Mouse (Mus musculus) forebrain, embryonic 11.5 days (tissue): ENCODE data around the gene Acvrl1. TPM values are rescaled to one million over a fixed set of nuclear protein-coding genes. Genes with fewer than 3 reads are reported as not detected.
"Not testable (repeated sequence)": the region's sequence is repeated elsewhere in the genome, so short reads cannot be mapped to it uniquely, and the experiment has no call there.

Experiments used
- ATAC-seq: fragments of 200-750 bp; cut with Nextera tagmentation; replicated peaks from 2 replicates; pipeline ENCODE4 v1.8.0; 2017; ENCODE audit warnings: moderate TSS enrichment; ENCODE audit not compliant: low FRiP score
- DNase-seq: peaks from one replicate; pipeline ENCODE4 v3.0.0-alpha.2; 2017; ENCODE audit warnings: low spot score
- H3K27ac ChIP-seq: fragments of 300-500 bp; sonication (generic); 2 replicates; pipeline ENCODE4 v1.5.1; 2014; ENCODE audit warnings: low read depth, low read length
- H3K27me3 ChIP-seq: fragments of 300-500 bp; sonication (generic); 2 replicates; pipeline ENCODE4 v1.6.1; 2014; ENCODE audit warnings: mild to moderate bottlenecking, low read length, mixed read lengths; ENCODE audit not compliant: control insufficient read depth, insufficient read depth
- H3K36me3 ChIP-seq: fragments of 300-500 bp; sonication (generic); 2 replicates; pipeline ENCODE4 v1.6.1; 2014; ENCODE audit warnings: mild to moderate bottlenecking, low read length, moderate library complexity, mixed read lengths; ENCODE audit not compliant: control insufficient read depth, insufficient read depth
- H3K4me1 ChIP-seq: fragments of 300-500 bp; sonication (generic); replicated peaks from 2 replicates; pipeline ENCODE4 v1.6.1; 2014; ENCODE audit warnings: low read length, mixed read lengths; ENCODE audit not compliant: control insufficient read depth, insufficient read depth
- H3K4me2 ChIP-seq: fragments of 300-500 bp; sonication (generic); 2 replicates; pipeline ENCODE4 v1.6.1; 2014; ENCODE audit warnings: low read depth, mild to moderate bottlenecking, low read length, moderate library complexity, mixed read lengths; ENCODE audit not compliant: severe bottlenecking
- H3K4me3 ChIP-seq: fragments of 300-500 bp; sonication (generic); 2 replicates; pipeline ENCODE4 v1.5.1; 2014; ENCODE audit warnings: low read depth, low read length
- H3K9ac ChIP-seq: fragments of 300-500 bp; sonication (generic); 2 replicates; pipeline ENCODE4 v1.6.1; 2014; ENCODE audit warnings: low read length
- H3K9me3 ChIP-seq: fragments of 300-500 bp; sonication (generic); 2 replicates; pipeline ENCODE4 v1.6.1; 2016; ENCODE audit warnings: low read length, mixed read lengths; ENCODE audit not compliant: control insufficient read depth
- WGBS: fragments of 180-500 bp; shearing (Covaris S2); extraction: QIAGEN DNeasy Blood & Tissue Kit; methylation state at CpG from one replicate; pipeline ENCODE4 v1.1.7; 2014; 5-methylcytosine and 5-hydroxymethylcytosine counted together
- polyA plus RNA-seq: library from polyadenylated mRNA; unstranded; fragments of >200 nt; fragmentation: Nextera tagmentation; extraction: Ambion mirVana; gene quantifications from 2 replicates; pipeline ENCODE4 v1.2.1, GENCODE M21; 2014

Acvrl1 gene
- polyA plus RNA-seq, 1 experiment from 2014 or later = 7.2 TPM

- 78% methylated on average over 3 of the region's 3 CpGs for WGBS
- H3K27me3 ChIP-seq = no peaks in the 10 kb centered on the region
Measured at GRCm38 (mm10) chr15:101100996-101101395, 27.3 kb upstream of the Acvrl1 start.

GRCm38 (mm10) chr15:101103605-101104304, 24.6 kb upstream of the Acvrl1 start:
- DNase-seq (no peak), ATAC-seq (no peak)
- Histone ChIP-seq H3K27ac (no peak overlapping the region), H3K9me3 (no peaks in the 10 kb centered on the region), H3K27me3 (no peaks in the 10 kb centered on the region), H3K4me3 (no peak overlapping the region), H3K36me3 (no peaks in the 10 kb centered on the region), H3K4me1 (peaks cover 2% of the 10 kb centered on the region; the same call in 1 of the 2 replicates), H3K4me2 (no peak overlapping the region), H3K9ac (no peak overlapping the region)
- WGBS = 84% methylated on average over 9 of the region's 9 CpGs

More at GRCm38 (mm10) chr15:101100996-101101395, 27.3 kb upstream of the Acvrl1 start:
- H3K27ac ChIP-seq = no peak overlapping the region
- DNase-seq (no peak), ATAC-seq (no peak)
- peaks cover 10% of the 10 kb centered on the region for H3K4me1 ChIP-seq
- no peaks in the 10 kb centered on the region for H3K9me3 ChIP-seq
- H3K36me3 ChIP-seq = no peaks in the 10 kb centered on the region
- H3K4me3 ChIP-seq = no peak overlapping the region
- H3K4me2 ChIP-seq = no peak overlapping the region
- no peak overlapping the region for H3K9ac ChIP-seq

- Histone ChIP-seq H3K4me3 (no peak overlapping the region), H3K9ac (no peak overlapping the region), H3K9me3 (no peaks in the 10 kb centered on the region), H3K27me3 (no peaks in the 10 kb centered on the region), H3K36me3 (no peaks in the 10 kb centered on the region), H3K4me2 (no peak overlapping the region), H3K4me1 (peaks cover 2% of the 10 kb centered on the region; the same call in 1 of the 2 replicates), H3K27ac (no peak overlapping the region)
- WGBS = 17% methylated on average over 12 of the region's 12 CpGs
- ATAC-seq = peak; percentile 55; the same call in 1 of the 2 replicates
- peak; percentile 87 for DNase-seq
Measured at GRCm38 (mm10) chr15:101105496-101105994, 22.8 kb upstream of the Acvrl1 start.

GRCm38 (mm10) chr15:101106011-101106410, 22.3 kb upstream of the Acvrl1 start:
- H3K36me3 ChIP-seq = no peaks in the 10 kb centered on the region
- 87% methylated on average over 10 of the region's 10 CpGs for WGBS
- H3K27me3 ChIP-seq = no peaks in the 10 kb centered on the region
- DNase-seq (no peak), ATAC-seq (no peak)
- no peaks in the 10 kb centered on the region for H3K9me3 ChIP-seq
- no peak overlapping the region for H3K4me3 ChIP-seq
- no peak overlapping the region for H3K9ac ChIP-seq
- H3K4me2 ChIP-seq = no peak overlapping the region
- H3K27ac ChIP-seq = no peak overlapping the region
- peaks cover 2% of the 10 kb centered on the region; the same call in 1 of the 2 replicates for H3K4me1 ChIP-seq

- ATAC-seq (no peak), DNase-seq (no peak)
- H3K9me3 ChIP-seq = no peaks in the 10 kb centered on the region
- H3K4me3 ChIP-seq = no peak overlapping the region
- no peaks in the 10 kb centered on the region for H3K27me3 ChIP-seq
- no peak overlapping the region for H3K9ac ChIP-seq
- no peak overlapping the region for H3K4me2 ChIP-seq
- H3K27ac ChIP-seq = no peak overlapping the region
- no peaks in the 10 kb centered on the region for H3K36me3 ChIP-seq
- peaks cover 2% of the 10 kb centered on the region; the same call in 1 of the 2 replicates for H3K4me1 ChIP-seq
- WGBS = 92% methylated on average over 5 of the region's 5 CpGs
Measured at GRCm38 (mm10) chr15:101107906-101108671, 20.2 kb upstream of the Acvrl1 start.

- Histone ChIP-seq H3K9me3 (peaks cover 3% of the 10 kb centered on the region; the same call in 1 of the 2 replicates), H3K36me3 (no peaks in the 10 kb centered on the region), H3K4me3 (no peak overlapping the region), H3K9ac (no peak overlapping the region), H3K4me1 (no peaks in the 10 kb centered on the region), H3K27ac (no peak overlapping the region), H3K4me2 (no peak overlapping the region), H3K27me3 (no peaks in the 10 kb centered on the region)
- ATAC-seq (no peak), DNase-seq (no peak)
- WGBS = 84% methylated on average over 8 of the region's 8 CpGs
Measured at GRCm38 (mm10) chr15:101113176-101113575, 15.1 kb upstream of the Acvrl1 start.

GRCm38 (mm10) chr15:101113778-101114177, 14.5 kb upstream of the Acvrl1 start:
- WGBS = 93% methylated on average over 2 of the region's 2 CpGs
- not testable (repeated sequence) for DNase-seq, H3K4me2 ChIP-seq, H3K9ac ChIP-seq, H3K36me3 ChIP-seq, H3K4me3 ChIP-seq, H3K27me3 ChIP-seq, ATAC-seq, H3K4me1 ChIP-seq, H3K9me3 ChIP-seq, H3K27ac ChIP-seq

GRCm38 (mm10) chr15:101115511-101116110, 12.7 kb upstream of the Acvrl1 start, which contains the start of gene Ankrd33:
TSS of gene Ankrd33 (plus strand) at chr15:101115755.
- Histone ChIP-seq H3K9ac (no peak within 1 kb of the TSS), H3K4me3 (no peak within 1 kb of the TSS), H3K36me3 (no peaks in the 10 kb centered on the region), H3K4me2 (no peak within 1 kb of the TSS), H3K27me3 (no peaks in the 10 kb centered on the region), H3K9me3 (peaks cover 3% of the 10 kb centered on the region; the same call in 1 of the 2 replicates), H3K4me1 (no peaks in the 10 kb centered on the region), H3K27ac (no peak within 1 kb of the TSS)
- no peak for ATAC-seq
- DNase-seq = no peak
- 81% methylated on average over 5 of the region's 5 CpGs for WGBS
